Mouse (Mus musculus): ENCODE results near the gene Samd4. TPM values are rescaled to one million over a fixed set of nuclear protein-coding genes. Genes with fewer than 3 reads are reported as not detected.
A peak's percentile ranks its signal among the peaks of the same experiment; 100 is the strongest.

Samd4 gene
- polyA plus RNA-seq, 1 experiment from 2014 or later = 4.6 TPM

DNA sequence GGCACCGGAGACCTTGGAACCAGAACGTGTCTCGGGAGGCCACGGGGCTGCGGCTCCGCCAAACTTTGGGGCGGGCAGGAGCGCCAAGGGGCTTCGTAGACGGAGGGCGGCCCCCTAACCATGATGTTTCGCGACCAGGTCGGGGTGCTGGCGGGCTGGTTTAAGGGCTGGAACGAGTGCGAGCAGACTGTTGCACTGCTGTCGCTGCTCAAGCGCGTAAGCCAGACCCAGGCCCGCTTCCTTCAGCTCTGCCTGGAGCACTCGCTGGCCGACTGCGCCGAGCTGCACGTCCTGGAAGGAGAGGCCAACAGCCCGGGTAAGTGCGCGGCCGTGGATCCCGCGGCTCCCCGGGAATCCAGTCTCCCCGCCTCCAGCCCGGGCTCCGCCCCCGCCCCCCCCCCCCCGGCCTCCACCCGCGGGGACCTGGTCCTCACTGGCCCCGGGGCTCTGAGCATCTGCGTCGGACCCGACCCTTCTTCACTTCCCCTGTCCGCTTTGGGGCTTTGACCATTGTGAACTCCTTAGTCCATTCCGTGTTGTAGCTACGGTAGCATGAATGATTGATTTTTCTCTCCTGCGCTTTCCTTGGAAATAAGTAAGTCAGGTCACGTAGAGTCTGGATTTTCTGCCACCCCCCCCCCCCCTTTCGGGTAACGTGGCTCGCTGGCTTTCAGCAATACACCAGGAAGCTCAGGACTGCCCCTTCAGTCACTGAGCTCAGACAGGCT lies 2.2 kb downstream of the Samd4 start:
- Histone ChIP-seq H3K27me3 (replicated peaks; ENCODE audit: low read depth, poor library complexity, severe bottlenecking) (no peaks in the 10 kb centered on the region), H3K4me3 (peak overlapping the region; percentile 79), H3K9me3 (no peaks in the 10 kb centered on the region), H3K4me1 (peaks cover 53% of the 10 kb centered on the region), H3K27ac (replicated peaks) (peak overlapping the region; percentile 93), H3K36me3 (replicated peaks) (peaks cover 5% of the 10 kb centered on the region)
- peak; percentile 83 for DNase-seq (ENCODE audit: low spot score)
- WGBS = 1% methylated on average over 50 of the region's 52 CpGs

DNA sequence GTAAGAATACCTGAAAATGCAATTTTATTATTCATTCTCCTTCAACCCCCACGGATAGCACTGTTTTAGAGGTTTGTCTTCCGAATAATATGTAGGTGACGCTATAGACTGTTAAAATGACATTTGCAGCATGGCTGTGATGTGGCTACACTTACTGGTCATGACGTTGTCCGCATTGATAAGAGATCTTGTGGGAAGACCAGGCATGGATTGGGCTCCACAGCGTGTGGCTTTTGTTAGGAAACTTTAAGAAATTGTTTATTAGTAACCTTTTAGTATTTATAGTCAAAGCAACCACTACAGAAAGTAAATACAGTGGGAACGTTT lies 2.7 kb downstream of the Samd4 start:
- Histone ChIP-seq H3K4me1 (peaks cover 53% of the 10 kb centered on the region), H3K27ac (replicated peaks) (peak overlapping the region; percentile 93)
- 1% methylated on average over 7 of the region's 7 CpGs for WGBS

DNA sequence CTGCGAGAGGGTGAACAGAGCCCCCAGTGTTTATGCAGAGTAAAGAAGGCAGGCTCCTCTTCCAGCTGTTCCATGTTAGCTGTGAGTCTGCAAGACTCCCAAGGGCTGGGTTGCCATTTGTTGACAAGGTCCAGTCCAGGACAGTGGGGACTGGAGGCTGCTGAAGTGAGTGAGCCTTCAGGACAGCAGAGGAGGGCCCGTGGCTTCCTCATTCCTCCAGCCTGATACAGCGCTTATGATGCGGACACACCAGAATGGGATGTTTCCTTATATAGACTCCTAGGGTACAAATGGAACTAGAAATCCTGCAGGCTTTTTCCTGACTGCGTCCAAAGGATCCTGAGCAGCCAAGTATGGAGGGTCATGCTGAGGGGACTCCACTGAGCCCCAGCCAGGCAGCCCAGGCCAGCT lies 3.2 kb downstream of the Samd4 start:
- no peaks in the 10 kb centered on the region for H3K9me3 ChIP-seq
- peaks cover 53% of the 10 kb centered on the region for H3K4me1 ChIP-seq
- no peaks in the 10 kb centered on the region for H3K27me3 ChIP-seq (replicated peaks; ENCODE audit: low read depth, poor library complexity, severe bottlenecking)
- DNase-seq (ENCODE audit: low spot score) = peak; percentile 52
- peaks cover 5% of the 10 kb centered on the region for H3K36me3 ChIP-seq (replicated peaks)
- H3K4me3 ChIP-seq = peak overlapping the region; percentile 79
- H3K27ac ChIP-seq (replicated peaks) = peak overlapping the region; percentile 42
- WGBS = 19% methylated on average over 5 of the region's 5 CpGs

More for the DNA sequence above, 2.7 kb downstream of the Samd4 start:
- Histone ChIP-seq H3K9me3 (no peaks in the 10 kb centered on the region), H3K27me3 (replicated peaks; ENCODE audit: low read depth, poor library complexity, severe bottlenecking) (no peaks in the 10 kb centered on the region), H3K4me3 (peak overlapping the region; percentile 79), H3K36me3 (replicated peaks) (peaks cover 5% of the 10 kb centered on the region)
- no peak for DNase-seq (ENCODE audit: low spot score)

DNA sequence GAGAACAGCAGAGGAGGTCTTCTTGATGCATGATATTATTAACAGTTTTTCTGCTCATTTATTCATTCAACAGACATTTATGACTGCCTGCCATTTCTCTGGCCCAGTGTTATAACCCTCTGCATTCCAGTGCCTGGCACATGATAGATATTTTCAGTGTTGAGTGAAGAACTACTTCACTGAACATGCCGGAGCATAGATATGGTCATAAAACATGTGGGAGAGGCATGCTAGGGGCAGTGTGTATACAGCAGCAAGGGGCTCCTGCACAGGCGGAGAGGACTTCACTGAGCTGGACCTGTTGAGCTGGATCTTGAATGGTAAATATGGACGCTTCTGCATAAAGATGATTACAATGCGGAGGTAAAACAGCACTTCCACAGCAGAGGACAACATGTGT lies 6.4 kb downstream of the Samd4 start:
- H3K4me1 ChIP-seq = peaks cover 22% of the 10 kb centered on the region
- no peaks in the 10 kb centered on the region for H3K9me3 ChIP-seq
- H3K27me3 ChIP-seq (replicated peaks; ENCODE audit: low read depth, poor library complexity, severe bottlenecking) = no peaks in the 10 kb centered on the region
- H3K4me3 ChIP-seq = no peak overlapping the region
- no peak overlapping the region for H3K27ac ChIP-seq (replicated peaks)
- DNase-seq (ENCODE audit: low spot score) = no peak
- WGBS = 89% methylated on average over 4 of the region's 4 CpGs
- peaks cover 9% of the 10 kb centered on the region for H3K36me3 ChIP-seq (replicated peaks)

DNA sequence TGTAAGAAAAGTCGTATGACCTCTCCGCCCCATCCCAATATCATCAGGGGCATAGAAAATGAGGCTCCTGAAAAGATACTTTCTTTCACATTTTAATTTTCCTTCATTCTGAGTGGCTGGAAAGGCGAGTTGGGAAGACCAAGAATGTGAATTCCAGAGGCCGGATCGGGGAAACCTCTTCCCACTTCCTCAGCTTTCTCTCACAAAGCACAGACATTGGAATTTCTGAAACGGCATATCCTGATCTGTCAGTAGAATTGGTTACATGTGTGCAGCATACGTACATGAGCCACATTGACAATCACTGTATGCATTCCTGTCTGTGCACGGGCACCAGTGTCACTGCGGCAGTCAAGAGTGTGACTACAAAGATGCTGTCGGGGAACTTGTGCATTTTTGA lies 11.3 kb downstream of the Samd4 start:
- Histone ChIP-seq H3K27me3 (replicated peaks; ENCODE audit: low read depth, poor library complexity, severe bottlenecking) (no peaks in the 10 kb centered on the region), H3K4me3 (no peak overlapping the region), H3K4me1 (no peaks in the 10 kb centered on the region), H3K36me3 (replicated peaks) (peaks cover 16% of the 10 kb centered on the region), H3K27ac (replicated peaks) (no peak overlapping the region), H3K9me3 (no peaks in the 10 kb centered on the region)
- DNase-seq (ENCODE audit: low spot score) = no peak
- 82% methylated on average over 10 of the region's 10 CpGs for WGBS

DNA sequence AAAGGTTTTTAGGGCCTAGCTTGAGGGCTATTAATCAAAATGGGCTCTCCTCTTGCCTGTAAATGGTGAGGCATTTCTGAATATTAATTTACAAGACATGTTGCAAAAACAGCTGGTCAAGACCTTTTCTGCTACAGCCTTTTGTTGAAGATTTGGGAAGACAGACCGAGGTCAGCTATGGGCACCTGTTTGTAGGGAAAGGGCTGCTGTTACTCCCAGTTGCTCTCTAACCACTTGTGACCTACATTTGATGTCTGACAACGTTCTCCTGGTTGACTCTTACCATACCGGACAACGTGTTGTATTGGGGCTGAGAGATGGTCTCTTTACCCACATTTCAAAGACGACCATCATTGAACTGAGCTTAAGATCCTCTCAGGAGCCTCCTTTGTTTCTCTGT lies 15.3 kb downstream of the Samd4 start:
- Histone ChIP-seq H3K27me3 (replicated peaks; ENCODE audit: low read depth, poor library complexity, severe bottlenecking) (no peaks in the 10 kb centered on the region), H3K9me3 (no peaks in the 10 kb centered on the region), H3K27ac (replicated peaks) (no peak overlapping the region), H3K36me3 (replicated peaks) (peaks cover 8% of the 10 kb centered on the region; the same call in 1 of the 2 replicates), H3K4me3 (no peak overlapping the region), H3K4me1 (peaks cover 12% of the 10 kb centered on the region)
- DNase-seq (ENCODE audit: low spot score) = no peak
- WGBS = 92% methylated on average over 5 of the region's 5 CpGs

DNA sequence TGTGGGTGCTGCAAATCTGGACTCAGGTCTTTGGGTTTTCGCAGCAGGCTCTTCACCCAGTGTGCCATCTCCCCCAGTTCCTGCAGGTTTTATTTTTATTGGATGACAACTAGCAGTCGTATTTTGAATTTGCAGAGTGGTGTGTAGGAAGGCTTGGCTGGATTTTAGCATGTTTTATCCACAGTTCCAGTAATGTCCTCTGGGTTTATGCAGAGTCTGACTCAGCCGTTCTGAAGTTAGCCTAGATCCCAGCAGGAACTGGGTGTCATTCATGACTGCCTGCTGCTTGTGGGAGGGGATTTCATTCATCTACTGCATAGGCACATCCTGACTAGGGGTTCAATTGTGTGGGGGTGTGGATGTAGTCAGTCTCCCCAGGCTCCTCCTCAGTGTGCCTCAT lies 16.0 kb downstream of the Samd4 start:
- DNase-seq (ENCODE audit: low spot score) = no peak
- H3K36me3 ChIP-seq (replicated peaks) = peaks cover 8% of the 10 kb centered on the region; the same call in 1 of the 2 replicates
- 73% methylated on average over 3 of the region's 3 CpGs for WGBS
- no peak overlapping the region for H3K27ac ChIP-seq (replicated peaks)
- no peak overlapping the region for H3K4me3 ChIP-seq
- no peaks in the 10 kb centered on the region for H3K9me3 ChIP-seq
- H3K27me3 ChIP-seq (replicated peaks; ENCODE audit: low read depth, poor library complexity, severe bottlenecking) = no peaks in the 10 kb centered on the region
- H3K4me1 ChIP-seq = peaks cover 12% of the 10 kb centered on the region

DNA sequence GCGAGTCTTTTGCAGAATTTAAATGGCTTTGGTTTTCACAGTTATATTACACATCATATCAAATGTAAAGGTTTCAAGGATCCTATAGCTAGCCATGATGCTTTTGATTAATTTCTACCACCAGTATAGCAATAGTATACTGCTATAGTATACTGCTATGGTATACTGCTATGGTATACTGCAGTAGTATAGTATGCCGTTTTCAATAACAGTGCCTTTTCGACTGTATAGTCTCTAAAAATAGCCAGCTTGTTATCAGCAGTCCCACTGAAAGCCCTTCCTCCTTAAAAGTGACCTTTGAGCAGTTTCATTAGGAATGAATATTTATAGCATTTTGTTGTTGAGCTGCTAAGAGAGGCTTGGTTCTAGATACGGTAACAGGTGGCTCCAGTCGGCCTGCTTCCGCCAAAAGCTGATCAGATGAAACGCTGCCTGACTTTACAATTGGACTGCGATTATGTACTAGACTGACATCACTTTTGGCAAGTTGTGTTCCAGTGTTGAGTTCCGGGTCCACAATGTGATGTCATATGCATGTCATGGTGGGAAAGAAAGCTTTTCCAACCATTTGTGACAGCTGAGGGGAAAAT lies 19.9 kb downstream of the Samd4 start:
- Histone ChIP-seq H3K27me3 (replicated peaks; ENCODE audit: low read depth, poor library complexity, severe bottlenecking) (no peaks in the 10 kb centered on the region), H3K4me3 (no peak overlapping the region), H3K27ac (replicated peaks) (no peak overlapping the region), H3K4me1 (peaks cover 12% of the 10 kb centered on the region), H3K9me3 (no peaks in the 10 kb centered on the region), H3K36me3 (replicated peaks) (no peaks in the 10 kb centered on the region)
- WGBS = 93% methylated on average over 9 of the region's 9 CpGs
- DNase-seq (ENCODE audit: low spot score) = no peak

DNA sequence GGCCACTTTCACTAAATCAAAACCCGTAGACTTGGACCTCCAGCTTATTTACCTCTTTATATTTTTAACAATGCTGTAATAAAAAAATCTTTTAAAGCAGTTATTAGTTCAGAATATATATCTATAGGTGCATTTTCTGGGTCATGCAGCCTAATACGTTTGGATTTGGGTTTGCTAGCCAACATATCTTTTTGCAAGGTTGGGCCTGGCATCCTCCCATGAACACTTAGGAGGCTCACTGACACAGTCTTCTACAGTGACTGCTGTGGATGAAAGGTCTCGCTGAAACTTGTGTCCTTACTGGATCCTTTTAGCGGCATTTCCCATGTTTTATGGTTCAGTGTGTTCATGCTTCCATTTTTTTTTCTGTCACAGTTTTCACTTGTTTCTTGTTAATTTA lies 21.6 kb downstream of the Samd4 start:
- no peak overlapping the region for H3K27ac ChIP-seq (replicated peaks)
- H3K27me3 ChIP-seq (replicated peaks; ENCODE audit: low read depth, poor library complexity, severe bottlenecking) = no peaks in the 10 kb centered on the region
- no peak for DNase-seq (ENCODE audit: low spot score)
- H3K36me3 ChIP-seq (replicated peaks) = no peaks in the 10 kb centered on the region
- H3K4me1 ChIP-seq = peaks cover 12% of the 10 kb centered on the region
- no peaks in the 10 kb centered on the region for H3K9me3 ChIP-seq
- no peak overlapping the region for H3K4me3 ChIP-seq
- WGBS = 92% methylated on average over 4 of the region's 4 CpGs

DNA sequence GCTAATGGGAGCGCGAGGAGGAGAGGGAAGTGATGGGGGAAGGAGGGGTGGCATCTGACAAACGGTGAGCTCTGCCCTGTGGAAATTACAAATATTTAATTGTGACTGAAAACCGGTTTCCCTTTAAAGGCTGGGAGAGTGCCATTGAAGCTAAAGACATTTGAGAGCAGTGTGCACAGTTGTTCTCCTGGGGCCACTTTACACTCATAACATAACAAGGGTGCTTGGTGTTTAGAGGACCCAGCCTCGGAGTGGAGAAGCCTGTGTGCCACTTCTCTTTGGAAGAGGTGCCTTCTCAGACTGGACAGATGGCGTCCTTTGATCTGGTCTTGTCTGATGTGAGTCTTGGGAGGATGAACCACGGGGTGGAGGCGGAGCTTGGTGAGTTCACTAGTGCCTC lies 26.2 kb downstream of the Samd4 start:
- WGBS = 87% methylated on average over 8 of the region's 8 CpGs
- no peaks in the 10 kb centered on the region for H3K27me3 ChIP-seq (replicated peaks; ENCODE audit: low read depth, poor library complexity, severe bottlenecking)
- DNase-seq (ENCODE audit: low spot score) = no peak

DNA sequence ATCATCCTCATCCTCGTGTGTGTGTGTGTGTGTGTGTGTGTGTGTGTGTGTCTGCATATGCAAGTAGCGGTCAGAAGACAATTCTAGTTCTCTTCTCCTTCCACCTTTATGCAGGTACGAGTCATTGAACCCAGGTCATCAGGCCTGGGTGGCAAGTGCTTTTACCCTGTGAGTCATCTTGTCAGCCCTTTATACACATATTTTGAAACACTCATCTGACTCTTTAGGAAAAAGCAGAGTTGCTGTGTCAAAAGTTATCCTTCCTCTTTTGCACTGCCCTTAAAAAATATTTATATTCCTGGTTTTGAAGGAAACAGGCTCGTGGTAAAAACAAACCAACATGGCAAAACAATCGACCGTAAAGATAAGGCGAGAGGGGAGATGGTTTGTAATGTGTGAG lies 29.8 kb downstream of the Samd4 start:
- DNase-seq (ENCODE audit: low spot score) = no peak
- no peaks in the 10 kb centered on the region for H3K36me3 ChIP-seq (replicated peaks)
- no peaks in the 10 kb centered on the region for H3K9me3 ChIP-seq
- no peaks in the 10 kb centered on the region for H3K27me3 ChIP-seq (replicated peaks; ENCODE audit: low read depth, poor library complexity, severe bottlenecking)
- H3K4me1 ChIP-seq = peaks cover 8% of the 10 kb centered on the region
- no peak overlapping the region for H3K4me3 ChIP-seq
- no peak overlapping the region for H3K27ac ChIP-seq (replicated peaks)
- 90% methylated on average over 7 of the region's 7 CpGs for WGBS

More for the DNA sequence above, 26.2 kb downstream of the Samd4 start:
- H3K36me3 ChIP-seq (replicated peaks) = no peaks in the 10 kb centered on the region
- H3K27ac ChIP-seq (replicated peaks) = no peak overlapping the region
- H3K9me3 ChIP-seq = no peaks in the 10 kb centered on the region
- H3K4me3 ChIP-seq = no peak overlapping the region
- H3K4me1 ChIP-seq = no peaks in the 10 kb centered on the region

DNA sequence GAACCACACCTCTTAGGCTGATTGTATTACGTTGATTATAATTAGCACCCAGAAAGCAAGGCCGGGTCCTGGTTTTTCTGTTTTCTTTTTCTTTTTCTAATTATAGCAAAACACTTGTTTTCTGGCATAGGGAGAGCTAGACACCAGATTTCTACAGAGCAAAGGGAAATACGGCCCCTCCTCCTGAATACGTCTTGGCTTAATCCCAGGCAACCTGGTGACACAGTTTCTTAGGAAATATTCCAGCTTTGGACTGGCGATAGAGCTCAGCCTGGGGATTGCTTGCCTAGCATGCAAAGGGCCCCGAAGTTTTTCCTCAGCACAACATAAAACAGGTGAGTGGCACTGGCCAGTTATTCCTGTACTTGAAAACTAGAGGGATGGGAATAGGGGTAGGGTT lies 31.7 kb downstream of the Samd4 start:
- DNase-seq (ENCODE audit: low spot score) = no peak
- Histone ChIP-seq H3K27me3 (replicated peaks; ENCODE audit: low read depth, poor library complexity, severe bottlenecking) (no peaks in the 10 kb centered on the region), H3K9me3 (no peaks in the 10 kb centered on the region), H3K4me1 (peaks cover 8% of the 10 kb centered on the region), H3K27ac (replicated peaks) (no peak overlapping the region), H3K4me3 (no peak overlapping the region), H3K36me3 (replicated peaks) (no peaks in the 10 kb centered on the region)
- 77% methylated on average over 6 of the region's 6 CpGs for WGBS

DNA sequence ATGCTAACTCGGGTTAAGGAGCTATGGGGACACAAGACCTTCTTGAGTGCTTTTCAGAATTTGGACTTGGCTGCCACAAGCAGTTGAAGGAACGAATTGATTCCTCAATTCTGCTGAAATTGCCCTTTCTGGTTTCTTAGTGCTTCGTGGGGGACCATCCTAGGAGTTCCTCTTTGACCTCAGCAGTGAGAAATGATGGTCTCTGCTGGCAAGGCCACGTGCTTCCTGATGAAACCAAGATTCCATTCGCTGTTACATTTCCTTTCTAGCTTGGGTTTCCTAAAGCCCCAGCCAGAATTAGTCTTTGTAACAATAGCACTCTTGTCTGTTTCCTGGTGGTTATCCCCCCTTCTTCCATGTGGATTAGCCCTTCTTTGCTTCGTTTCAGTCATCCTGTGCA lies 32.9 kb downstream of the Samd4 start:
- Histone ChIP-seq H3K27ac (replicated peaks) (no peak overlapping the region), H3K4me3 (no peak overlapping the region), H3K4me1 (peaks cover 17% of the 10 kb centered on the region), H3K27me3 (replicated peaks; ENCODE audit: low read depth, poor library complexity, severe bottlenecking) (no peaks in the 10 kb centered on the region), H3K36me3 (replicated peaks) (no peaks in the 10 kb centered on the region), H3K9me3 (no peaks in the 10 kb centered on the region)
- WGBS = 57% methylated on average over 6 of the region's 6 CpGs
- no peak for DNase-seq (ENCODE audit: low spot score)

Data from embryonic facial prominence, embryonic 10.5 days (tissue).